Mouse (Mus musculus) C2C12 (cell line): ENCODE data around the gene Rapgef1. TPM values are rescaled to one million over a fixed set of nuclear protein-coding genes. Genes with fewer than 3 reads are reported as not detected.

Experiments used
- H3K27me3 ChIP-seq: one replicate; pipeline ENCODE4 v1.6.1; 2011; ENCODE audit not compliant: control insufficient read depth, insufficient read depth, insufficient read length
- H3K36me3 ChIP-seq: one replicate; pipeline ENCODE4 v1.6.1; 2011; ENCODE audit not compliant: control insufficient read depth, insufficient read depth
- H3K4me3 ChIP-seq: one replicate; pipeline ENCODE4 v1.5.1; 2011; ENCODE audit warnings: mild to moderate bottlenecking, control low read depth; ENCODE audit not compliant: poor library complexity, insufficient read depth, severe bottlenecking
- H3K79me2 ChIP-seq: one replicate; pipeline ENCODE4 v1.6.1; 2011; ENCODE audit not compliant: control insufficient read depth, insufficient read depth
- H3K79me3 ChIP-seq: one replicate; pipeline ENCODE4 v1.6.1; 2011; ENCODE audit warnings: low read depth, control low read depth
- H3ac ChIP-seq: one replicate; pipeline ENCODE3; 2011; ENCODE audit warnings: low read depth; ENCODE audit not compliant: control insufficient read depth, insufficient read length
- CEBPB ChIP-seq: IDR thresholded peaks from one replicate; pipeline ENCODE4 v1.6.1; 2011; ENCODE audit warnings: low read depth, mild to moderate bottlenecking, control low read depth, moderate library complexity
- CTCF ChIP-seq: IDR thresholded peaks from one replicate; pipeline ENCODE4 v1.5.1; 2011; ENCODE audit not compliant: control insufficient read depth, insufficient read depth, insufficient read length
- FOSL1 ChIP-seq: IDR thresholded peaks from one replicate; pipeline ENCODE4 v1.8.0; 2011; ENCODE audit warnings: mild to moderate bottlenecking, low read length; ENCODE audit not compliant: poor library complexity, insufficient read depth, severe bottlenecking
- MAX ChIP-seq: IDR thresholded peaks from one replicate; pipeline ENCODE4 v1.6.1; 2011; ENCODE audit warnings: mild to moderate bottlenecking, control low read depth
- MYOD1 ChIP-seq: IDR thresholded peaks from one replicate; pipeline ENCODE4 v1.6.1; 2011; ENCODE audit warnings: low read depth; ENCODE audit not compliant: control insufficient read depth, insufficient read length
- MYOG ChIP-seq: IDR thresholded peaks from one replicate; pipeline ENCODE4 v1.6.1; 2011; ENCODE audit not compliant: control insufficient read depth, insufficient read length; ENCODE audit errors: extremely low read depth
- USF1 ChIP-seq: IDR thresholded peaks from one replicate; pipeline ENCODE4 v1.6.1; 2011; ENCODE audit warnings: low read depth, mild to moderate bottlenecking, control low read depth, moderate library complexity
- polyA plus RNA-seq: library from polyadenylated mRNA; unstranded; fragments of >200 nt; fragmentation: generic; extraction: Trizol; gene quantifications from one replicate; pipeline ENCODE4 v1.2.1, GENCODE M21; 2012; ENCODE audit warnings: missing spikeins

Gene Rapgef1
- polyA plus RNA-seq, 1 experiment: 48.9 TPM

- Histone ChIP-seq H3K27me3 (no peaks in the 10 kb centered on the region), H3K36me3 (no peaks in the 10 kb centered on the region), H3K79me2 (peaks cover 100% of the 10 kb centered on the region), H3K4me3 (no peak overlapping the region), H3ac (no peak overlapping the region), H3K79me3 (peaks cover 84% of the 10 kb centered on the region)
- TF ChIP-seq CTCF (no peak), MAX (no peak), MYOD1 (no peak), CEBPB (no peak), USF1 (no peak), MYOG (no peak), FOSL1 (no peak)
These were observed 6.2 kb downstream of the Rapgef1 start for GRCm38 (mm10) chr2:29625573-29626200.

GRCm38 (mm10) chr2:29627337-29627736, 7.8 kb downstream of the Rapgef1 start:
- peaks cover 85% of the 10 kb centered on the region for H3K79me3 ChIP-seq
- no peak overlapping the region for H3ac ChIP-seq
- no peaks in the 10 kb centered on the region for H3K36me3 ChIP-seq
- no peaks in the 10 kb centered on the region for H3K27me3 ChIP-seq
- peaks cover 100% of the 10 kb centered on the region for H3K79me2 ChIP-seq
- no peak for TF ChIP-seq CTCF
- TF ChIP-seq FOSL1: no peak
- no peak for TF ChIP-seq CEBPB
- TF ChIP-seq MYOD1: no peak
- no peak for TF ChIP-seq MYOG
- TF ChIP-seq MAX: no peak
- no peak for TF ChIP-seq USF1
- no peak overlapping the region for H3K4me3 ChIP-seq

- no peak overlapping the region for H3ac ChIP-seq
- peaks cover 82% of the 10 kb centered on the region for H3K79me3 ChIP-seq
- H3K79me2 ChIP-seq: peaks cover 100% of the 10 kb centered on the region
- H3K27me3 ChIP-seq: no peaks in the 10 kb centered on the region
- no peaks in the 10 kb centered on the region for H3K36me3 ChIP-seq
- no peak for TF ChIP-seq FOSL1
- peak; percentile 65 for TF ChIP-seq MAX
- peak; percentile 81 for TF ChIP-seq USF1
- no peak for TF ChIP-seq MYOG
- no peak overlapping the region for H3K4me3 ChIP-seq
These were observed 8.7 kb downstream of the Rapgef1 start for GRCm38 (mm10) chr2:29628186-29628585.

GRCm38 (mm10) chr2:29628763-29629181, 9.3 kb downstream of the Rapgef1 start:
- H3K4me3 ChIP-seq: no peak overlapping the region
- TF ChIP-seq FOSL1: no peak
- no peaks in the 10 kb centered on the region for H3K27me3 ChIP-seq
- H3K36me3 ChIP-seq: no peaks in the 10 kb centered on the region
- H3K79me3 ChIP-seq: peaks cover 82% of the 10 kb centered on the region
- H3K79me2 ChIP-seq: peaks cover 100% of the 10 kb centered on the region
- no peak overlapping the region for H3ac ChIP-seq

GRCm38 (mm10) chr2:29629311-29629710, 9.8 kb downstream of the Rapgef1 start:
- H3K79me2 ChIP-seq: peaks cover 100% of the 10 kb centered on the region
- TF ChIP-seq CEBPB: no peak
- H3K4me3 ChIP-seq: no peak overlapping the region
- no peaks in the 10 kb centered on the region for H3K27me3 ChIP-seq
- peaks cover 84% of the 10 kb centered on the region for H3K79me3 ChIP-seq
- no peaks in the 10 kb centered on the region for H3K36me3 ChIP-seq
- H3ac ChIP-seq: no peak overlapping the region

GRCm38 (mm10) chr2:29630141-29630771, 10.7 kb downstream of the Rapgef1 start:
- TF ChIP-seq CEBPB: no peak
- no peak for TF ChIP-seq FOSL1
- no peak for TF ChIP-seq CTCF
- Histone ChIP-seq H3ac (no peak overlapping the region), H3K4me3 (no peak overlapping the region), H3K36me3 (no peaks in the 10 kb centered on the region), H3K79me2 (peaks cover 100% of the 10 kb centered on the region), H3K79me3 (peaks cover 88% of the 10 kb centered on the region), H3K27me3 (no peaks in the 10 kb centered on the region)
